Mouse (Mus musculus) gastrocnemius, postnatal 4 days (tissue): ENCODE measurements at regions not wholly inside any gene's neighbourhood (a gene's known extent, or its start where the extent isn't known, plus 50 kb on each side); places are given as distances from the start of the nearest gene placed in this dataset.

ENCODE experiments used
- DNase-seq, 2 experiments: peaks; one replicate each; pipeline ENCODE4 v3.0.0; 2021 to 2022; ENCODE audit warnings: low spot score in 2 of 2, mixed read lengths in 2 of 2

DNA sequence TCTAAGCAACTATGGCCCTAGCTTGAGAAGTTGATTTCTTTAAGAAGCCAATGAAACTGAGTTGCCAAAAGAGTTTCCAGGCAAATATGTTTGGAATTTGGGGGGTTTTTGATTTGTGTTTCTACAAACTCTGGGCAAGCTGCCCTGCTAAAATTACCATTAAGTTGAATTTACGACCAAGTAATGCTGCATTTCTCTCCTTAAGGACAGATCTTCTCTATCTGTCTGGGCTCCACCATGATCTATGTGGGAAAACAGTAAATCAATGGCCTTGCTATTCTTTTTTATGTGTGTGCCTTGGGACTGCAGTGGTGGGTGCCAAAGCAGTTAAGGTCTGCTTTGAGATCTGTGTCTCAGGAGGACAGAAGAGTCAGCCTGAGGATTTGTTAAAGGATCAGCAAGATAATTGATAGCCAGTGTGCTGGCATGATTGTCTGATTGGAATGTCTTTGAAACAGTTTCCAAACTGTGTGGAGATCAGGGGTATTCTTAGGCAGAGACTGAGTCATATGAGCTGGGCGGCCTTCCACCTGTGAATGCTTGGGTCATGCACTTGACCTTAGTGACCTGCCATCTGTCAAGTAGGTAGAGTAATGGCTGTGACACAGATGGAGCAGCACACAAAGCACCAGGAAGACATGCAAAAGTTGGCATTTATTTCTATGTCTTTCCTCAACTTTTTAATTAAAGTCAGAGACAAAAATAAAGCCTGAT lies 91.1 kb upstream of the Pmch start:
- peak in 1 of 2 experiments; percentile 25 for DNase-seq

DNA sequence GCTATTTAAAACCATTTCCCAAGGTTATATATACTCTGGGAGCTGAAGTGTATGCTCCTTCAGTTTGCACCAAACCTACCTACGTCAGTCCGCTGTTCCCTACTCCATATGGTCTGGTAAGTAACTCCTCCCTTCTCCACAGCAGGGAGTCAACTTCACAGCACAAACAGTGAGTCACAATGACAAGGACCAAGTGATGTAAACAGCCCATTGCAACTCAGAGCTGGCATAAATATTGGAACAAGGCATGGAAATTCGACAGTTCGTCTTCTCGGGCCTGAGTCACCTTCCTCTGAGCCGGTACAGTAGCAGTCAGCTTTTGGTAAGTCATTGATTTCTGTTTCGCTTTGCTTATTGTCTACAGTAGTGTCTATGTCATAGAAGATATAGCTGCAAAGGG lies 82.2 kb upstream of the Pmch start:
- no peak for DNase-seq

DNA sequence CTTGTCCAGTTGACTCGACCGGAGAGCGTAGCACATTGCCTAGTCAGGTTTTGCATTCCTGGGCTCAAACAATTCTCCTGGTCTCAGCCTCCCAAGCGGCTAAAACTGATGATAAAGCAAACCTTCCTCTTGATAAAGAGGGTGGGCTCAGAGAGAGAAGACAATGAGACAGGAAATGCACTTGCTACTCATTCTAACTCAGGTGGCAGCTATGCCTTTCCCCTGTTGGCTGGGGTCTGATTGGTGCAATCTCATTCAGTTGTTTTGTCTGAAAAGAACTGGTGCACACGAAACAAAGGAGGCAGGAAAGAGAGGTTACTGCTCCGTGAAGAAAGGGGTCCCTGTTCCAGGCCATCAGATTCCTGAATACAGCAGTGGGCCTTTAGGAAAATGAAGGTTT lies 80.0 kb upstream of the Pmch start:
- DNase-seq, result no peak

DNA sequence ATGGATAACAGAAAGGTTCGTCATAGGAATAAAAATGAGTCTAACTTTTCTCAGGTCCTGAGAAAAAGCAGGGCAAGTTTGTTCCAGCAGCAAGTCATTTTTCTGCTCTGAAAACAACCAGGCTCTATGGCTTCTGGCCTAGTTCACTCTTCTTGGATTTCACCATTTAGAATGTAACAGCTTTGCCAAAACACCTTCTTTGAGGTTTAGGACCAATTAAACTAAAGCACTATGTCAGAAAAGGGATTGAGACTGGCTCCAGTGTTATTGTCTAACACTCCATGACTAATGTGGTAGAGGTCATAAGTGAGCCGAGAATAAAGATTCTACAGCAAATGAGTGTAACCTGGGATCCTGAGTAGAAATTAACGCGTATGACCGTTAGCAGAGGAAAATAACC lies 58.9 kb upstream of the Pmch start:
- no peak for DNase-seq
